Mouse (Mus musculus) liver, embryonic 12.5 days (tissue): ENCODE measurements at regions not wholly inside any gene's neighbourhood (a gene's known extent, or its start where the extent isn't known, plus 50 kb on each side); places are given as distances from the start of the nearest gene placed in this dataset.
"Not testable (repeated sequence)": the region's sequence is repeated elsewhere in the genome, so short reads cannot be mapped to it uniquely, and the experiment has no call there.

Experiments
- ATAC-seq: fragments of 200-750 bp; cut with Nextera tagmentation; 2 replicates; pipeline ENCODE4 v1.8.0; 2017; ENCODE audit warnings: moderate number of reproducible peaks, mild to moderate bottlenecking, moderate library complexity
- H3K27ac ChIP-seq: fragments of 300-500 bp; sonication (generic); 2 replicates; pipeline ENCODE4 v1.5.1; 2016; ENCODE audit warnings: mild to moderate bottlenecking
- H3K27me3 ChIP-seq: fragments of 300-500 bp; sonication (generic); replicated peaks from 2 replicates; pipeline ENCODE4 v1.6.1; 2016; ENCODE audit warnings: mild to moderate bottlenecking, moderate library complexity
- H3K36me3 ChIP-seq: fragments of 300-500 bp; sonication (generic); 2 replicates; pipeline ENCODE4 v1.6.1; 2016; ENCODE audit warnings: mild to moderate bottlenecking, moderate library complexity
- H3K4me1 ChIP-seq: fragments of 300-500 bp; sonication (generic); 2 replicates; pipeline ENCODE4 v1.6.1; 2016
- H3K4me2 ChIP-seq: fragments of 300-500 bp; sonication (generic); 2 replicates; pipeline ENCODE4 v1.6.1; 2016; ENCODE audit warnings: mild to moderate bottlenecking, moderate library complexity
- H3K4me3 ChIP-seq: fragments of 300-500 bp; sonication (generic); 2 replicates; pipeline ENCODE4 v1.5.1; 2016; ENCODE audit warnings: mild to moderate bottlenecking, moderate library complexity
- H3K9ac ChIP-seq: fragments of 300-500 bp; sonication (generic); 2 replicates; pipeline ENCODE4 v1.6.1; 2016; ENCODE audit warnings: mild to moderate bottlenecking, moderate library complexity
- H3K9me3 ChIP-seq: fragments of 300-500 bp; sonication (generic); replicated peaks from 2 replicates; pipeline ENCODE4 v1.6.1; 2016; ENCODE audit warnings: mild to moderate bottlenecking, moderate library complexity
- WGBS: fragments of 180-500 bp; shearing (Covaris S2); methylation state at CpG from one replicate; pipeline ENCODE4 v1.1.7; 2016; ENCODE audit not compliant: insufficient replicate concordance; 5-methylcytosine and 5-hydroxymethylcytosine counted together

GRCm38 (mm10) chr3:8022654-8023053 lies 1402.4 kb upstream of the 1700008P02Rik start:
- H3K27me3 ChIP-seq = no peaks in the 10 kb centered on the region
- H3K4me1 ChIP-seq = no peaks in the 10 kb centered on the region
- WGBS = 78% methylated on average over 10 of the region's 10 CpGs
- H3K4me2 ChIP-seq = no peak overlapping the region
- H3K27ac ChIP-seq = no peak overlapping the region
- H3K9me3 ChIP-seq = 0 out of 2 replicates have a peak, but pooled peaks cover 5% of the 10 kb centered on the region
- H3K9ac ChIP-seq = no peak overlapping the region
- no peak for ATAC-seq
- H3K36me3 ChIP-seq = no peaks in the 10 kb centered on the region
- H3K4me3 ChIP-seq = no peak overlapping the region

GRCm38 (mm10) chr3:8017489-8017888 lies 1397.2 kb upstream of the 1700008P02Rik start:
- Histone ChIP-seq H3K27me3 (no peaks in the 10 kb centered on the region), H3K9me3 (0 out of 2 replicates have a peak, but pooled peaks cover 5% of the 10 kb centered on the region), H3K9ac (no peak overlapping the region), H3K27ac (no peak overlapping the region), H3K4me2 (no peak overlapping the region), H3K4me1 (no peaks in the 10 kb centered on the region), H3K36me3 (no peaks in the 10 kb centered on the region), H3K4me3 (no peak overlapping the region)
- 63% methylated on average over 3 of the region's 3 CpGs for WGBS
- ATAC-seq = no peak

GRCm38 (mm10) chr3:8016945-8017344 lies 1396.7 kb upstream of the 1700008P02Rik start:
- 0 out of 2 replicates have a peak, but pooled peaks cover 5% of the 10 kb centered on the region for H3K9me3 ChIP-seq
- no peak overlapping the region for H3K4me2 ChIP-seq
- no peak overlapping the region for H3K4me3 ChIP-seq
- H3K27me3 ChIP-seq = no peaks in the 10 kb centered on the region
- H3K27ac ChIP-seq = no peak overlapping the region
- H3K4me1 ChIP-seq = no peaks in the 10 kb centered on the region
- no peak overlapping the region for H3K9ac ChIP-seq
- no peak for ATAC-seq
- H3K36me3 ChIP-seq = no peaks in the 10 kb centered on the region

GRCm38 (mm10) chr3:8009966-8010365 lies 1389.7 kb upstream of the 1700008P02Rik start:
- H3K27me3 ChIP-seq = no peaks in the 10 kb centered on the region
- 58% methylated on average over 4 of the region's 4 CpGs for WGBS
- no peak for ATAC-seq
- no peak overlapping the region for H3K4me2 ChIP-seq
- no peak overlapping the region for H3K27ac ChIP-seq
- no peak overlapping the region for H3K4me3 ChIP-seq
- no peak overlapping the region for H3K9ac ChIP-seq
- H3K36me3 ChIP-seq = no peaks in the 10 kb centered on the region
- H3K9me3 ChIP-seq = no peaks in the 10 kb centered on the region
- no peaks in the 10 kb centered on the region for H3K4me1 ChIP-seq

GRCm38 (mm10) chr3:8006708-8007395 lies 1386.6 kb upstream of the 1700008P02Rik start:
- Histone ChIP-seq H3K4me1 (no peaks in the 10 kb centered on the region), H3K27me3 (no peaks in the 10 kb centered on the region), H3K27ac (no peak overlapping the region), H3K9ac (no peak overlapping the region), H3K36me3 (no peaks in the 10 kb centered on the region), H3K4me2 (no peak overlapping the region), H3K4me3 (no peak overlapping the region), H3K9me3 (no peaks in the 10 kb centered on the region)
- no peak for ATAC-seq
- 53% methylated on average over 10 of the region's 10 CpGs for WGBS

GRCm38 (mm10) chr3:8006273-8006672 lies 1386.0 kb upstream of the 1700008P02Rik start:
- WGBS = 63% methylated on average over 5 of the region's 5 CpGs
- no peaks in the 10 kb centered on the region for H3K27me3 ChIP-seq
- ATAC-seq = no peak

GRCm38 (mm10) chr3:8005684-8006083 lies 1385.4 kb upstream of the 1700008P02Rik start:
- H3K27me3 ChIP-seq, H3K9me3 ChIP-seq, H3K4me3 ChIP-seq, H3K9ac ChIP-seq, H3K36me3 ChIP-seq, H3K27ac ChIP-seq, H3K4me2 ChIP-seq, ATAC-seq, H3K4me1 ChIP-seq: not testable (repeated sequence)
- WGBS = 63% methylated on average over 2 of the region's 2 CpGs

More at GRCm38 (mm10) chr3:8006273-8006672, 1386.0 kb upstream of the 1700008P02Rik start:
- Histone ChIP-seq H3K9me3 (no peaks in the 10 kb centered on the region), H3K9ac (no peak overlapping the region), H3K4me1 (no peaks in the 10 kb centered on the region), H3K36me3 (no peaks in the 10 kb centered on the region), H3K4me3 (no peak overlapping the region), H3K27ac (no peak overlapping the region), H3K4me2 (no peak overlapping the region)

- H3K4me2 ChIP-seq = no peak overlapping the region
- WGBS = 66% methylated on average over 1 of the region's 1 CpGs
Observed at GRCm38 (mm10) chr3:8004271-8004670, 1384.0 kb upstream of the 1700008P02Rik start.

GRCm38 (mm10) chr3:8001027-8001426 lies 1380.8 kb upstream of the 1700008P02Rik start:
- Histone ChIP-seq H3K27ac (no peak overlapping the region), H3K9ac (no peak overlapping the region), H3K4me1 (no peaks in the 10 kb centered on the region), H3K27me3 (no peaks in the 10 kb centered on the region), H3K36me3 (no peaks in the 10 kb centered on the region), H3K4me2 (no peak overlapping the region), H3K9me3 (no peaks in the 10 kb centered on the region), H3K4me3 (no peak overlapping the region)
- ATAC-seq = no peak
- 64% methylated on average over 4 of the region's 4 CpGs for WGBS

More at GRCm38 (mm10) chr3:8004271-8004670, 1384.0 kb upstream of the 1700008P02Rik start:
- H3K9me3 ChIP-seq = no peaks in the 10 kb centered on the region
- H3K27me3 ChIP-seq = no peaks in the 10 kb centered on the region
- ATAC-seq = no peak
- no peak overlapping the region for H3K27ac ChIP-seq
- H3K4me1 ChIP-seq = no peaks in the 10 kb centered on the region
- H3K36me3 ChIP-seq = no peaks in the 10 kb centered on the region
- H3K9ac ChIP-seq = no peak overlapping the region
- no peak overlapping the region for H3K4me3 ChIP-seq

- WGBS = 64% methylated on average over 2 of the region's 2 CpGs
- H3K27ac ChIP-seq = no peak overlapping the region
- no peaks in the 10 kb centered on the region for H3K36me3 ChIP-seq
- no peaks in the 10 kb centered on the region for H3K27me3 ChIP-seq
- no peaks in the 10 kb centered on the region for H3K4me1 ChIP-seq
- no peak overlapping the region for H3K9ac ChIP-seq
- ATAC-seq = no peak
- H3K9me3 ChIP-seq = no peaks in the 10 kb centered on the region
- H3K4me3 ChIP-seq = no peak overlapping the region
- H3K4me2 ChIP-seq = no peak overlapping the region
Observed at GRCm38 (mm10) chr3:7992322-7992721, 1372.1 kb upstream of the 1700008P02Rik start.

- no peaks in the 10 kb centered on the region for H3K36me3 ChIP-seq
- no peak overlapping the region for H3K4me3 ChIP-seq
- H3K4me1 ChIP-seq = no peaks in the 10 kb centered on the region
- H3K9ac ChIP-seq = no peak overlapping the region
- no peak overlapping the region for H3K4me2 ChIP-seq
- 23% methylated on average over 3 of the region's 3 CpGs for WGBS
- H3K27ac ChIP-seq = no peak overlapping the region
- no peaks in the 10 kb centered on the region for H3K9me3 ChIP-seq
- ATAC-seq = no peak
- H3K27me3 ChIP-seq = no peaks in the 10 kb centered on the region
Observed at GRCm38 (mm10) chr3:7973287-7973686, 1353.0 kb upstream of the 1700008P02Rik start.

GRCm38 (mm10) chr3:7953911-7954310 lies 1333.7 kb upstream of the 1700008P02Rik start:
- Histone ChIP-seq H3K4me2 (no peak overlapping the region), H3K4me1 (no peaks in the 10 kb centered on the region), H3K4me3 (no peak overlapping the region), H3K9me3 (no peaks in the 10 kb centered on the region), H3K9ac (no peak overlapping the region), H3K27ac (no peak overlapping the region), H3K36me3 (no peaks in the 10 kb centered on the region), H3K27me3 (no peaks in the 10 kb centered on the region)
- ATAC-seq = no peak
- 52% methylated on average over 1 of the region's 1 CpGs for WGBS
